Mouse (Mus musculus) liver, embryonic 14.5 days (tissue): ENCODE data around the gene Ccdc102a. TPM values are rescaled to one million over a fixed set of nuclear protein-coding genes. Genes with fewer than 3 reads are reported as not detected.
A peak's percentile ranks its signal among the peaks of the same experiment; 100 is the strongest.

Source experiments
- ATAC-seq: fragments of 200-750 bp; cut with Nextera tagmentation; 2 replicates; pipeline ENCODE4 v1.8.0; 2017; ENCODE audit warnings: moderate number of reproducible peaks, mild to moderate bottlenecking, moderate library complexity; ENCODE audit not compliant: insufficient read depth
- DNase-seq, 3 experiments: peaks; one replicate each; pipeline ENCODE4 v3.0.0-alpha.2; 2012 to 2013; ENCODE audit warnings: low read depth in 3 of 3, low spot score in 3 of 3
- H3K27ac ChIP-seq: fragments of 300-500 bp; sonication (generic); 2 replicates; pipeline ENCODE4 v1.5.1; 2014; ENCODE audit warnings: moderate library complexity, mild to moderate bottlenecking, control low read depth, inconsistent platforms
- H3K27me3 ChIP-seq: fragments of 300-500 bp; sonication (generic); 2 replicates; pipeline ENCODE4 v1.6.1; 2014; ENCODE audit warnings: mild to moderate bottlenecking, low read length, moderate library complexity; ENCODE audit not compliant: control insufficient read depth, insufficient read depth
- H3K36me3 ChIP-seq: fragments of 300-500 bp; sonication (generic); replicated peaks from 2 replicates; pipeline ENCODE4 v1.6.1; 2014; ENCODE audit warnings: low read depth; ENCODE audit not compliant: control insufficient read depth, insufficient read depth
- H3K4me1 ChIP-seq, 2 experiments: fragments of 200-500 bp in 1 of 2; fragments of 300-500 bp in 1 of 2; sonication (generic) in 1 of 2; replicated peaks; 2 replicates each; pipeline ENCODE4 v1.6.1; 2012 to 2014; ENCODE audit warnings: antibody characterized with exemption in 1 of 2, inconsistent platforms in 1 of 2, low read length in 1 of 2; ENCODE audit not compliant: control insufficient read depth in 2 of 2, insufficient read depth in 2 of 2
- H3K4me2 ChIP-seq: fragments of 300-500 bp; sonication (generic); 2 replicates; pipeline ENCODE4 v1.6.1; 2014; ENCODE audit warnings: low read depth, mild to moderate bottlenecking, control low read depth, moderate library complexity
- H3K4me3 ChIP-seq, 2 experiments: fragments of 200-500 bp in 1 of 2; fragments of 300-500 bp in 1 of 2; sonication (generic) in 1 of 2; 2 replicates each; pipeline ENCODE4 v1.5.1; 2012 to 2014; ENCODE audit warnings: low read depth in 2 of 2, low read length in 2 of 2, mild to moderate bottlenecking in 2 of 2, control low read depth in 1 of 2, inconsistent platforms in 1 of 2, moderate library complexity in 1 of 2; ENCODE audit not compliant: insufficient read depth in 1 of 2
- H3K9ac ChIP-seq: fragments of 300-500 bp; sonication (generic); replicated peaks from 2 replicates; pipeline ENCODE4 v1.6.1; 2014; ENCODE audit warnings: mild to moderate bottlenecking, control low read depth, moderate library complexity
- H3K9me3 ChIP-seq: fragments of 300-500 bp; sonication (generic); 2 replicates; pipeline ENCODE4 v1.6.1; 2016; ENCODE audit warnings: low read length, mixed read lengths; ENCODE audit not compliant: control insufficient read depth
- CTCF ChIP-seq: IDR thresholded peaks from 2 replicates; pipeline ENCODE4 v1.5.1; 2016; ENCODE audit warnings: antibody characterized with exemption, low read depth, control low read depth
- EP300 ChIP-seq: IDR thresholded peaks from 2 replicates; pipeline ENCODE4 v1.6.1; 2016; ENCODE audit warnings: antibody characterized with exemption, low read depth
- WGBS: fragments of 180-500 bp; shearing (Covaris S2); extraction: QIAGEN DNeasy Blood & Tissue Kit; methylation state at CpG from one replicate; pipeline ENCODE4 v1.1.7; 2014; ENCODE audit not compliant: insufficient replicate concordance; 5-methylcytosine and 5-hydroxymethylcytosine counted together
- polyA plus RNA-seq, 2 experiments: library from polyadenylated mRNA; depleted of rRNA in 1 of 2; stranded (reverse) in 1 of 2; unstranded in 1 of 2; fragments of >200 nt; fragmentation: Nextera tagmentation in 1 of 2; extraction: Ambion mirVana in 1 of 2; gene quantifications; 2 replicates each; pipeline versions ENCODE4 v1.2.1 to v1.2.3; 2012 to 2014

Gene Ccdc102a
- polyA plus RNA-seq, 2 experiments, result 2.6 to 2.7 TPM

- Histone ChIP-seq H3K4me1 (peaks cover 54 to 57% of the 10 kb centered on the region in 2 experiments), H3K9ac (peak overlapping the region; percentile 34), H3K4me3 (peak overlapping the region in 1 of 2 experiments; percentile 17; a peak in 2 of 4 replicates), H3K36me3 (no peaks in the 10 kb centered on the region), H3K9me3 (no peaks in the 10 kb centered on the region), H3K4me2 (peak overlapping the region; percentile 98), H3K27me3 (no peaks in the 10 kb centered on the region), H3K27ac (peak overlapping the region; percentile 54)
- WGBS, result 33% methylated on average over 6 of the region's 6 CpGs
- TF ChIP-seq CTCF (no peak), EP300 (no peak)
- ATAC-seq, result no peak
- no peak for DNase-seq
Observed at GRCm38 (mm10) chr8:94900617-94901016, 17.3 kb downstream of the Ccdc102a start.

- Histone ChIP-seq H3K27ac (peak overlapping the region; percentile 100), H3K9ac (peak overlapping the region; percentile 88), H3K4me2 (peak overlapping the region; percentile 98), H3K27me3 (no peaks in the 10 kb centered on the region), H3K36me3 (no peaks in the 10 kb centered on the region), H3K4me3 (peak overlapping the region; percentile 42 to 53), H3K9me3 (no peaks in the 10 kb centered on the region), H3K4me1 (peaks cover 54 to 57% of the 10 kb centered on the region in 2 experiments)
- TF ChIP-seq EP300 (peak; percentile 88), CTCF (no peak)
- ATAC-seq, result peak; percentile 97
- peak; percentile 90 to 93 (median 91) for DNase-seq
- 9% methylated on average over 11 of the region's 11 CpGs for WGBS
Observed at GRCm38 (mm10) chr8:94899262-94899661, 18.6 kb downstream of the Ccdc102a start.

GRCm38 (mm10) chr8:94892917-94893316 lies 25.0 kb downstream of the Ccdc102a start:
- Histone ChIP-seq H3K9ac (no peak overlapping the region), H3K27ac (no peak overlapping the region), H3K27me3 (peaks cover 3% of the 10 kb centered on the region), H3K9me3 (no peaks in the 10 kb centered on the region), H3K4me2 (no peak overlapping the region), H3K4me1 (peaks cover 21 to 31% of the 10 kb centered on the region in 2 experiments), H3K36me3 (no peaks in the 10 kb centered on the region), H3K4me3 (no peak overlapping the region)
- TF ChIP-seq CTCF, result no peak
- TF ChIP-seq EP300, result no peak
- ATAC-seq (no peak), DNase-seq (no peak)
- WGBS, result 40% methylated on average over 2 of the region's 2 CpGs

- Histone ChIP-seq H3K36me3 (no peaks in the 10 kb centered on the region), H3K4me3 (peak overlapping the region; percentile 11 to 37; a peak in 1 of 4 replicates), H3K4me2 (peak overlapping the region; percentile 56), H3K9me3 (no peaks in the 10 kb centered on the region), H3K4me1 (peaks cover 6 to 14% of the 10 kb centered on the region in 2 experiments; a peak in 3 of 4 replicates), H3K27me3 (peaks cover 3% of the 10 kb centered on the region), H3K27ac (no peak overlapping the region), H3K9ac (peak overlapping the region; percentile 43)
- DNase-seq (no peak), ATAC-seq (peak; percentile 78)
- 27% methylated on average over 14 of the region's 14 CpGs for WGBS
- TF ChIP-seq EP300, result no peak
- no peak for TF ChIP-seq CTCF
Observed at GRCm38 (mm10) chr8:94888383-94889036, 29.4 kb downstream of the Ccdc102a start.

- ATAC-seq, result no peak
- peaks cover 7 to 10% of the 10 kb centered on the region in 2 experiments for H3K4me1 ChIP-seq
- no peak for DNase-seq
- H3K27me3 ChIP-seq, result no peaks in the 10 kb centered on the region
- no peaks in the 10 kb centered on the region for H3K36me3 ChIP-seq
- H3K4me3 ChIP-seq, result no peak overlapping the region
- 49% methylated on average over 4 of the region's 4 CpGs for WGBS
- H3K9ac ChIP-seq, result no peak overlapping the region
- H3K4me2 ChIP-seq, result no peak overlapping the region
- TF ChIP-seq CTCF (no peak), EP300 (no peak)
- H3K27ac ChIP-seq, result no peak overlapping the region
- no peaks in the 10 kb centered on the region for H3K9me3 ChIP-seq
Observed at GRCm38 (mm10) chr8:94880742-94881141, 37.2 kb downstream of the Ccdc102a start.
